Mouse (Mus musculus) neutrophil, adult 5-6 weeks (primary cell): ENCODE measurements at regions not wholly inside any gene's neighbourhood (a gene's known extent, or its start where the extent isn't known, plus 50 kb on each side); places are given as distances from the start of the nearest gene placed in this dataset.
"Not testable (repeated sequence)": the region's sequence is repeated elsewhere in the genome, so short reads cannot be mapped to it uniquely, and the experiment has no call there.

Experiments
- ATAC-seq: fragments of 151-379, 151-347 bp; 2 replicates; pipeline ENCODE4 v1.8.0; 2017; ENCODE audit warnings: mild to moderate bottlenecking, moderate TSS enrichment; ENCODE audit not compliant: insufficient number of reproducible peaks, poor library complexity, low FRiP score, severe bottlenecking; ENCODE audit errors: extremely low read depth

DNA sequence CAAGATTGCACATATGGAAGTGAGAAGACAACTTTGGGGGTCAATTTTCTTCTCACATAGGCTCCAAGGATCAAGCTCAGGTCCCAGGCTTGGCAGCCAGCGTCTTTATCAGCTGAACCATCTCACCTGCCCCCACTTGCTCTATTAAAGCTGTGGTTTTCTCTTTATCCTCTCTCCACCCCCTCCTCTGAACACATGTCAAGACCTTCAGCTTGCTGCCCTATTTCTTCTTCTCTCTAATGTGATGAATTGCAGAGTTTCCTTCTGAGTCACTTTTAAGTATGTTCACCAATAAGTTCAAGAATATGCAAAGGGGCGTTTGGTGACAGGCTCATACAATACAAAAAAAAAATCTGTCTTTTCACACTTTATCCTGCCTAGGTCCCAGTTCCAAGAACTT, 128.8 kb downstream of the Sptssa start:
- ATAC-seq, result no peak

DNA sequence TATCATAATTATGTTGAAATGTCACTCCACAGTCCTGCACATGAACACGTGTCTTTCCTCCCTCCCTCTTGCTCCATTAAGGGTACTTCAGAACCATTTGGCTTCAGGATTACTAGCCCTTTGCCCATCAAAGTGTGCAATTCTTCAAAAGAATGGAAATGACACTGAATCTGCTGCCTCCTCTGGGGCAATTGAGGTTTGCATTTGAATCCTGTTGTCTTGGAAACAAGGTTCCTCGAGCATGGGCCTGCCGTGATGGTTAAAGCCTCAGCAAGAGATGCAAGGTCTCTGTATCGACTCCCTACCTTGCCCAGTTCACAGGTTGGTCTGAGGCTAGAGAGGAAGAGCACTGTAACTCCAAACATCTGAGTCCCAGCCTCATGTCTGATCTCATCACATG, 136.0 kb downstream of the Sptssa start:
- no peak for ATAC-seq

DNA sequence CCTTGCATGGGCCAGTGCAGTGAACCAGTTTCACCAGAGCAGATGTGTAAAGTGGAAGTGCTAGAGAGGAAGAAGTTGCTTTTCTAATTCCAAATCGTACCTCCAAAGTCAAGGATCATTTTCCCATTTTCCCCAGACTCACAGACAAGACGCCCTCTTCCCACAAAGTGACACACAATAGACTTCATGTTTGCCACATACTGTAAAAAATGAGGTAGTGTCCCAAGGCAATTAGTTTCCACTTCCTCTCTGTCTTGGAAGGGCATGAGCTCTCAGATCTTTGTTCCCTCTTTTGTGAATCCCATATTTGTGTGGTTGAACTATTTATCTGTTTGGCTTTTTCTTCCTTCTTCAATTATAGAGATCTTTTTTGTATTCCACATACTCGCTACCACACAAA, 137.0 kb downstream of the Sptssa start:
- ATAC-seq, result no peak

DNA sequence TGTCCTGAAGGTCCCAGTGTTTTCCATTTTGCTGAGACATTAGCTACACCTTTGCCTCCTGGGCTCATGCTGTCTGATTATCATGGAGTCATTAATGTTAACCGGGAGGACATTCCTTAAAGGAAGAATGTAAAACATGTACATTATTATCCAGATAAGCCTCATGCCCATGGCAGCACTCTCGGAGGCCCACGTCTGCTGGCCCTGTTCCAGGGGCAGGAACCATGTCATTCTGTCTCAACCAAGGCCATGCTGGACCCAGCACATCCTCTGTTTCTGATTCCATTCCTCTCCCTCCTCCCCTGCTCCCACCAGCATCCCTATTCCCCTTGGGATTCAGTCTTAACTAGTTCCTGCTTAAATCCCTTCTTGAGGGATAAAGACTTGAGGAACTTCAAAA, 139.1 kb downstream of the Sptssa start:
- no peak for ATAC-seq

DNA sequence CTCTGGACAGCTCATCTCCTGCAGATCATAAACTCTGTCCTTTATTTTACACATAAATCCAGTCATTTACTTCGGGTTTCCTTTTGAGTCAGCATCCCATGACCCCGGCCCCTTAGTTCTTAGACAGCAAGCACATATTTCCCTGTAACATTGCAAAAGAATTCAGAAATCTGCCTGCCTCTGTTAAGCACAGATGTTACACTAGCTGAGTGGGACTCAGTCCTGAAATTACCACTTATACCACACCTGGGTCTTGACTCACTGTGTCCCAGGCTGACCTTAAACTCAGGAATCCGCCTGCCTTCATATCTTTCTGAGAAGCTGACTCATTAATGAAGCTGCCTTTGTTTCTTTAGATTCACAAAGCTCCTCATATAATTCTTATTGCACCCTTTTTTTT, 139.9 kb downstream of the Sptssa start:
- ATAC-seq, result no peak

DNA sequence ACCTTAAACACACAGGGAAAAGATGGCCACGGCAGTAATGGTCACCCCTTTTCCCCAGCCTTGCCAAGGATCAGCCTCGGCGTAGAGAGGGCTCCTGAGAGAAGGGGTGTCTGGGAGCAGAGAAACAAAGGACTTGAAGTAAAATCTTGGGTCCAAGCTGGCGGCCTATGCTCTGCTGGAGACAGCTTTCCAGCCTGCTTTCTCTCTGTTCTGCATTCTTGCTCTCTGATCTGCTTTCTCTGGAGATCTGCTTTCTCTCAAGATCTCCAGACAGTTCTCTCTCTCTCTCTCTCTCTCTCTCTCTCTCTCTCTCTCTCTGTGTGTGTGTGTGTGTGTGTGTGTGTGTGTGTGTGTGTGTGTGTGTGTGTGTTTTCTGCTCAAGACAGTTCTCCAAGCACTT, 140.3 kb downstream of the Sptssa start:
- ATAC-seq, result not testable (repeated sequence)

DNA sequence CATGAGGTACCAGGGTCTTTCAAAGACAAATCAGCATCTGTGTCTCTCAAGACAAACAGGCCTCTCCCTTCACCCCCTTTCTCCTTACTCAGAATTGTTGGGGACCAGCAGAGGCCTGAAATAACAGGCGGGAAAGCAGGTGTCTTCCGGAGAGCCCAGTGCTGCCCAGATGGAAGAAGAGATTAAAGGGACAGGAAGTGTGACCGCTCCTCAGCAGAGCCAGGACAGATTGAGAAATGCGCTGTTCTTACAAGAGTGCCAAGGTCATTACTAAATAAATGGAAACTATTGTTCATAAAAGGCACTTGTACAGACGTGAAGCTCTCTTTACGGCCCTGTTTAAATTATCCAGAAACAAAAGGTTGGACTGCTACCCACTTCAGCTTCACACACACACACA, 146.5 kb downstream of the Sptssa start:
- ATAC-seq, result no peak

DNA sequence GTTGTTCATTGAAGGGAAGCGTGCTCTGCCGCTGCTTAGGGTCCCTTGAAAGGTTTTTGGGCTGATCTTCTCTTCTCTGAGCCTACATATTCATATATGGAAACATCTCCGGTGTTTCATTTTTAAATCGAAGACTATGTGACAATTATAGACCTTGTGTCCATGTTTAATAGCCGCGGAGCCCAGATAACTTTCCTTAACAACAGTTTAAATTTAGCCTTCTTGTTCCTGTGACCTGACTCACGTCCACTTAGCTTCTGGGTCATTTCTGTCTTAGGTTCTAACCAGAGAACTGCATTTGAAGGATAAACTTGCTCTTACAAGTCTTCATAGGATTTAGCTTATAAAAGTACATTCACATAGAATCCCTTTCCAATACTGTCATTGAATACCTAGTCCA, 153.6 kb downstream of the Sptssa start:
- ATAC-seq, result no peak

DNA sequence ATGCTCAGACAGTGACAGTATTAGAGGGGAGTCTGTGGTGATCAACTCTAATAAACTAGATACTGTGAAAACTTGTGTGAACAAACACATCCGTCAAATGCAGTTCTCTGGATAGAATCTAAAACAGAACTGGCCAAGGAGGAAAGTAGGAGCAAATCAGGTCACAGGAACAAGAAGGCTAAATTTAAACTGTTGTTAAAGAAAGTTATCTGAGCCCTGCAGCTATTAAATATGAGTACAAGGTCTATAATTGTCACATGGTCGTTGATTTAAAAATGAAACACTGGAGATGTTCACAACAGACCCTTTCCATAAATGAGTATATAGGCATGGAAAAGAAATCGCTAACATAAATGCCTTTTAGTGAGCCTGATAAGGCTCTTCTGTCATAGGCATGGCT, 156.4 kb downstream of the Sptssa start:
- no peak for ATAC-seq

DNA sequence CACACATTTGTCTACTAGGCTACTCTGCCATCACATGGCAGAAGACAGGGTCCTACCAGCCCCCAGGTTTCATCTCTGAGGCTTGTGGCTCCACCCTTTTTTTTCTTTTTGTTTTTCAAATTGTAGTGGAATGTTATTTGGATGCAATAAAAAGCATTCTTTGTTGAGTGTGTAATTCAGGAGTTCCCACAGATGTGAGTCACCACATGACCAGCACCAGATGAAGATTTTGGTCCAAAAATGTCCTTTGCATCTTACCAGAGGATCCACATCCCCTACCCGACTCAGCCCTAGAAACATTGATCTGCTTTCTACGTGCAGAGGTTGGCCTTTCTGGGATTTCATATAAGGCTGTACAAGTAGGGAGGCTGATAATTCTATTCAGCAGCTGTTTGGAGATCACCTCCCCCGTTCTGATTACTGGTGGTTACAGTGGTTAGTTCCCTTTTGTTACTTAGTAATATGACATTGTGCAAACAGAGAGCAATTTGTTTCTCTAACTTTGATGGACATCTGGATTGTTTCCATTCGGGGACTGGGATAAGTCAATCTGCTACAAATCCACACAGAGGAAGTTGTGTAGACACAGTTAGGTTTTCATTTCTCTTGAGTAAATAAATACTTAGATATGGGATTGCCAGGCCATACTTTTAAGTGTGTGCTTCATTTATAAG, 160.5 kb downstream of the Sptssa start:
- ATAC-seq, result no peak

DNA sequence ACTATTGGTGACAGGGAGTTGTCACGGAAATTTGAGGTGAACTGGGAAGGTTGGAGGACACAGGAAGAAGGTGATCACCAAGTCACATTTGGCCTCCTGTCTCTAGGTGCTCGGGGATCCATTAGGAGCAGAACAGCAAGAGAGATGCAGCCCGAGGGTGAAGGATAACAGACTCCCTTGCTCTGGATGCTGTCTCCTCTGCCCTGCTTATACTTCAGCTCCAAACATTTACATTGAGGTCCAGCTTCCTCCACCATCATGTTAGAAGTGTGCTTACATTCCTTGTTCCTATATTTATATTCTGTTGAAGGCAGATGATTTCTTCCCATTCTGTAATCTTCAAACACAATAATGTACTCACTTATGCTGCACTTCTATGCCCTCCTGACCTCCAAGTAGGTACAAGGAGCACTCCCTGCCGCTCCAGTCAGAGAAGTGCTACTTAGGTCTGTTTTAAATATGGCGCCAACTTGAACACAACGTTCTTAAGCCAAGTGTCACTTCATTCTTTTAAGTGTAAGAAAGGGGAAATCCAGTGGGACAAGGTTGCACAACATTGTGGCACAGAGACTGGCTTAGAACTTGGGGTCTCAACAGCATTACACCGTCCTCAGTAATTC, 161.5 kb downstream of the Sptssa start:
- no peak for ATAC-seq

DNA sequence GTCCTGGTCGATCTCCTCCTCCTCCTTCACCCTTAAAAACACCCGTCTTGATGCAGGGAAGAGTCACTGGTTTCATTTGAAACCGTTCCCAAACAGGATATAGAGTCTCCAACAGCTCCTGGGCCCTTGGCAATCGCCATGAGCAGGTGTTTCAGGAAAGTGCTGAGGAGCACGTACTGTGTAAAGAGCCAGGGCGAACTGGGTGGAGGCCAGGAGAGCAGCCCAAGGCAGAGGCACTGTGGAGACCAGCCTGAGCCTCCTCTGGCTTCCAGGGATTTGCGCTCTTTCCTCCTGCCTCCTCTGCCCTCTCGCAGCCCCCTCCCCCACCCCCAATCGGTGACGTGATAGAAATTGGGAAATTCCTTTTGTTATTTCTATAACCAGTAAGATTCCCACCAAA, 163.6 kb downstream of the Sptssa start:
- ATAC-seq, result no peak

DNA sequence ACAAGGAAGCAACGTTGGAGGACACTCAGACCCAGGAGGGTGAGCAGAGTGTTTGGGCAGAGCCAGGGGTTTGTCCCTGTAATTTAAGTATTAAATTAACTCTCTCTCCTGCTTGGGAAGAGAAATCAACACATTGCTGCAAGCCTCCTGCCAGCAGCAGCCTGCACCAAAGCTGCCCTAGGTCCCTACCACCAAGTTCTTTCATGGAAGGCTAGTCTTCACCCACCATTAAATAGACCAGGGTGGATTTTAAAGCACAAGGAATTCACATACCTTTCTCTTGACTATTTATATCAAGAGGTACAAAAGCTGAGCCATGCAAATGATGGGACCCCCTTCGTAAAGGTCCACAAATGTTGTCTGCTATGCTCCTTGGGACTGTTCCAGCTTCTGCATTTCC, 165.9 kb downstream of the Sptssa start:
- ATAC-seq, result no peak

DNA sequence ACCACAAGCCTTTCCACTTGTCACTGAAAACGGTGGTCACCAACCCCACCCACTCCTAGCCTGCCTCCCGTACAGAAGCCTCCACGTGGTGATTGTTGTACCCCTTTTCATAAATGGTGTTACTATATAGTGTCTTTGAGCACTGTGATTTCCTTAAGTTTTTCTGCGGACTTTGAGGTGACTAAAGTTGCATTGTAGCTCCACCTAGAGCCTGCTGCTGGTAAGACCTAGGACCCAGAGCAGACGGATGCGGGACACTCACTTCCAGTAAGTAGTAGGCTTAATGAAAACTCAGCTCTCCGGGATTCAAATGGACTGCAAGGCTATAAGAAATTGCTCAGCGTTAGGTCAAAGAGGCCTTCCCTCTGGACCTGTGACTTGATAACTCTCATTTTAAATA, 166.7 kb downstream of the Sptssa start:
- ATAC-seq, result peak; percentile 82

DNA sequence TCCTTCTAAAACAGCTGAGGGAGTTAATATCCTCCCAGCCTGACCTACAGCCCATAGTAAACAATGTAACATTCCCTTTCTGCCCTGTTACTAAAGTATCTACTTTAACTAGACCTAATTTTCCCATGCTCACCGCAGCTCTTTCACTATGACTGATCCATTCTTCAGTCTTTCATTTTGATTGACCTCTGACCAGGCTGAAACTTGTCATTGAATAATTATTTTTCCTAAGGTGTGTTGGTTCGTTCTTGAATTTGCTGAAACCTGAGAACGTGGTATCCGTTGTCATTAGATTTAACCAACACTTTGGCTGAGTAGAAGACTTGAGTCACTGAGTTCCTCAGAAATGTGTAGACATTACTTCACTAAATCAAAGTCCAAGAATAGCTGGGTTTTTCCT, 168.7 kb downstream of the Sptssa start:
- ATAC-seq, result no peak

DNA sequence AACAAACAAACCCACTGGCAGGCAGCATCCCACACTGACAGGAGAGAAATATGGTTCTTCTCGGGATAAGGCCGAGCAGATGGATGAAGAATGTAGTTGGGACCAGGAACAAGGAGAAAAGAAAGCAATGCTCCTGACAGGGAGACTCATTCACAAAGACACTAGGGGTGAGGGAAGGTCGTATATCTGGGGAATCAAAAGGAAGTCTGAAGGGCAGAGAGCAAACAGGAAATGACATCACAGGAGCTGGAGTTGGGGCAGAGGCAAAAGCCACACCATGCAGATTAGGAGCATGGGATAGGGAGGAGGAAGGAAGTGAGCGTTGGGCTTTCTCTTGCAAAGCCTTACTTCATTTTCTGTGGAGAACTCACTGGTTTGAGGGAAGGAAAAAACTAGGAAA, 174.4 kb downstream of the Sptssa start:
- no peak for ATAC-seq

DNA sequence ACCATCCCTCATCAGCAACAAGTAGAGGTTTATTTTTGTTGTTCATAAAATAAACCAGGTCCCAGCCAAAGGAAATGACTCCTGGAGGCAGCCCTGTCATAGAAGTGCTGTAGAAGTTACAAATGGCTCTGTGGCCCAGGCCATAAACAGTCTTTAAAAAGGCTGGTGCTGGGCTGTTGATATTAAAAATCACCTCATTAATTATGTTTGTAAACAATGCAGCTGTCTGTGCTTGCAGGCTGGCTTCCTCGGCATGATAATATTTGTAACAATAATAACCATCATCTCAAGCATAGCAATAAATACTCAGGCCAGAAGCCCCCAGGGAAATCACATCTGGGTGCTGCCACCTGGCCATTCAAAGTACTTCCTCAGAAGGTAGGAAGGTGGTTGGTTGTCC, 176.5 kb downstream of the Sptssa start:
- ATAC-seq, result no peak

DNA sequence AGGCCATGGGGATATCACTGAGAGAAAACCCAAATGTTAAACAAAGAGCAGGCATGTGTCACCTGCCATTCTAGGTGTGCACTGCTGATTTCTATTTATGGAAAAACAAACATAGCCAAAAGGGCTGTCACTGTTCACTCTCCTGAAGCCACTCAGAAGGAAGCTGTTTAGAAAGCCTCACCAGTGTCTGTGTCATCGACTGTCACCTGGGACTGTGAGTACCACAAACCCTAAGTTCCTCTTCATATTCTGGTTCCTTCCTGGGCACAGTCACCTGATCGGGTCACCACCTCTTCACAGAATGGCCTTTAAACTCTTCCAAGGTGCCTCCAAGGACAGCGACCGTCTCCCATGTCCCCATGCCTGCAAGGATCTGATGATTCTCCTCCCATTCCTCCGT, 183.5 kb downstream of the Sptssa start:
- ATAC-seq, result peak; percentile 75; the same call in 1 of the 2 replicates

DNA sequence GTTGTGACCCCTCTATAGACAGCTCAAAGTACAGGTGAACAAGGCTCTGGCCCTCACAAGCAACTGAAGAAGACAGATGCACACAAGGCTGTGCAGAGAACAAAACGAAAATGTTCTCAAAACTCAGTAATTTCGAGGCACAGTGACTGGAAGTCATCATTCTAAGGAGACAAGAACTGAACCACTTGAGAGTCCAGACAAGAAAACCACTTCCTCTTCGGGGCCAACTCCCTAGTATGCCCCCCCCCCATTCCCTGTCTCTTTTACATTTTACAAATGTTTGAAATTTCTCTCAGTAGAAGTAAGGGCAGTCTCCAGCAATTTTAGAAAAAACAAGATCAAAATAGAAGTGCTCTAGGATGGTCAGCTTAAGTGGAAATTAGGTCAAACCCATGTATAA, 184.0 kb downstream of the Sptssa start:
- ATAC-seq, result no peak

DNA sequence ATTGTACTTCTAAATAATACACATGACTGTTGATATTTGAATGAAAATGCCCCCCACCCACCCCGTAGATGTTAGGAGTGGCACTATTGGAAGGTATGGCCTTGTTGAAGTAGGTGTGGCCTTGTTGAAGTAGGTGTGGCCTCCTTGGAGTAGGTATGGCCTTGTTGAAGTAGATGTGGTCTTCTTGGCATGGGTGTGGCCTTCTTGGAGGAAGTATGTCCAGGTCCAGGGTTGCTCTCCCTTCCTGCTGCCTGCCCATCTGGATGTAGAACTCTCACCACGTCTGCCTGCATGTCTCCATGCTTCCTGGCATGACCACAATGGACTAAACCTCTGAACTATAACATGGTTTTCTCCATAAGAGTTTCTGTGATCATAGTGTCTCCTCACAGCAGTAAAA, 188.7 kb downstream of the Sptssa start:
- no peak for ATAC-seq

DNA sequence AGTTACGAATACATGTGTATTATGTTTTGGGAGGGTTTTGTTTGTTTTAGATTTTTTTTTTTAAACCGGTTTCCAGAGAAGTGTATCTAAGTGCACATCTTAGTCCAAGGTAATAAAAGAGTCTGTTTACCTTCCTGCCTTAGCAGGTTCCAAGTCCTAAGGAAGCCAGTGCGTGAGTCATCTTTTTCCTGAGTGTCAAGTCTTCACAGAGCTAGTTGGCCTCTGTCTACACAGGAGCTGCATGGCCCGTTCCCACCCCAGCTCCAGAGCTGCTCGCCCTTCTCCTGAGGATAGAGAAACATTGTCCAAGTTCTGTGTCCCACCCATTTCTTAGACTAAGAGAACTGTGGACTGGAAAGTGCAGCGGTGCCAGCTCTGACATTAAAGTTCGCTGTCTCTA, 192.6 kb downstream of the Sptssa start:
- no peak for ATAC-seq
